Mouse (Mus musculus): ENCODE data around the gene Gm8890.
"Not testable (repeated sequence)": the region's sequence is repeated elsewhere in the genome, so short reads cannot be mapped to it uniquely, and the experiment has no call there.

Gm8890 gene

GRCm38 (mm10) chr5:11255733-11256132, at the start of gene Gm8890:
TSS of gene Gm8890 (plus strand) at chr5:11256033.
- DNase-seq (ENCODE audit: low spot score): not testable (repeated sequence)

GRCm38 (mm10) chr5:11256221-11256620, 388 bp downstream of the Gm8890 start:
- not testable (repeated sequence) for DNase-seq (ENCODE audit: low spot score)

All from ovary, adult 18-20 months (tissue).